Mouse (Mus musculus): ENCODE results near the gene Olfr106-ps. TPM values are rescaled to one million over a fixed set of nuclear protein-coding genes. Genes with fewer than 3 reads are reported as not detected.

The Olfr106-ps gene
- not detected in 2 replicates for polyA plus RNA-seq (2012; rRNA removed)

DNA sequence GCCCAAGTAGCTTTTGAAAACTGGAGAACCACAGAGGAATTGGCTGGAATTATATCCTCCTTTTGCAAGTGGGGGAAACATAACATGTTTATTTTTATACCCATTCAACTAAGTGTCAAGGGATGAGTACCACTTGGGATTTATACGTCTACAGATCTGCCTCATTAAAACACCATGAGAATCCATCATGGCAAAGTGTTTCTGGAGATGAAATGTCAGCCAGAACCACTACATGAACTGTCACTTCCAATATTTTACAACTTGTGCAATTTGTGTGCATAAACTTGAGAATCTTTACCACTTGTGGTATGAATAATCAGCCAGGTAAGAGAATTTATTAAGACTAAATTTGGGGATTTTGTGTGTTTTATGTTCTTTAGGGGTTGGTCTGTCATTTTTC lies at the start of gene Olfr106-ps:
Gene Olfr106-ps, plus strand, starts transcription at position 301 of the 400 bp plus-strand sequence.

DNA sequence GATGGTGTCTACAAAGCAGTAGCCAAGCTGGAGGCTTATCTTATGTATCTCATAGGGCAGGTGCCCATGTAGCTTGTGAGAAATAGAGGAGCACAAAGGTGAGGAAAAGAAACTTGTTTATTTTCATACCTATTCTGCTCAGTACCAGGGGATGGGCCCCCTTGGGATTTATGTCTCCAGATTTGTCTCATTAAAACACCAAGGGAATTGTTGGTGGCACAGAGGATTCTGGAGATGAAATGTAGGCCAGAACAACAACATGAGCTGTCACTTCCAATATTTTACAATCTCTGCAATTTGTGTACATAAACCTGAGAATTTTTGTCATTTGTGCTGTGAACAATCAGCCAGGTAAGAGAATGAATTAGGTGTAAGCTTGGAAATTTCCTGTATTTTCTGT lies 30.9 kb upstream of the Olfr106-ps start, which contains the start of gene Olfr104-ps:
Gene Olfr104-ps, plus strand, starts transcription at position 301 of the 400 bp plus-strand sequence.

DNA sequence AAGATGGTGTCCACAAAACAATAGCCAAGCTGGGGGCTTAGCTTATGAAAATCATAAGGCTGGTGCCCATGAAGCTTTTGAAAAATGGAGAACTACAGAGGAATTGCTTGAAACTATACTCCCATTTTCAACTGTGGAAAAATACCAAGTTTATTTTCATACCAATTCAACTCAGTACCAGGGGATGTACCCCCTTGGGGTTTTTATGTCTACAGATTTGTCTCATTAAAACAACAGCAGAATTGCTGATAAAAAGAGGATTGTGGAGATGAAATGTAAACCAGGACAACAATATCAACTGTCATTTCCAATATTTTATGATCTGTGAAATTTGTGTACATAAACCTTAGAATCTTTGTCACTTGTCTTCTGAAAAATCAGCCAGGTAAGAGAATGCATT lies 11.5 kb upstream of the Olfr106-ps start, which contains the start of gene Olfr105-ps:
Gene Olfr105-ps, plus strand, starts transcription at position 301 of the 400 bp plus-strand sequence.

DNA sequence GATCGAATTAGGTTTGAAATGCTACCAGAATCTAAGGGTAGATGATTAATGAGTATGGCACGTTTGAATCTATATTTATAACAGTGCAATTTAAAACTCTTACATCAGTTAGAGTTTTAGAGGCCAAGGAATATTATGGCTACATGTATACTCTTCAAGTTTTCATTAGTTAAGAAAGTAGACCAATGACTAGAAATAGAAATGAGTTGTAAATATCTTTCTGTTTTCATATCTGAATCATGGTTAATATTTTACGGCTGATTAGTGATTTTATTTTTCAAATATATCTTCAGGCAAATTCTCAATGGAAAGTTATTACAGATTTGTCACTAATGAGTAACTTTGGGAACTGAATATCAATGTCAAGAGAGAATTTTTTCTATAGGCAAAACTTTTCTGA lies 8.7 kb downstream of the Olfr106-ps start, which contains the start of gene Olfr107:
Gene Olfr107, plus strand, starts transcription at position 301 of the 400 bp plus-strand sequence.

DNA sequence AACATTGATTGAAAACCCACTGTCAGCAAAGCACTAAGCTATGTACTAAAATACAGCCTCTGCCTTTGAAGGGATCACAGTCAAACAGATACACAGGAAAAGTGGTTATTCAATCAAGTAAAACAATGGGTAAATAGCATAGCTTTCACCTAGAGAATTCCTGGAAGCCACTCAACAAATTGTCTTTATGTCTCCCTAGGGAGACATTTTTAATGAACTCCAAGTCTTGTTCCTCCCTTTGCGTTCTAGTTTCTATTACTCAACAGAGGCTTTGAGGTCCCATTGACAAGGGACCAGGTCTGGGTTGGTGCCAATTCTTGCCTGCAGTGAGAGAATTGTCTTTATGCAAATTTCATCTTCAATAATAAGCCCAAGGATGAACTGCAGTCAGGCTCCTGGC lies 55.0 kb downstream of the Olfr106-ps start, which contains the start of gene Olfr108:
Gene Olfr108, plus strand, starts transcription at position 301 of the 400 bp plus-strand sequence.

Other genes with a start within 250 kb of the Olfr106-ps start
- not detected in 2 replicates for gene Olfr93, start 228.9 kb upstream of the Olfr106-ps start, polyA plus RNA-seq (2012; rRNA removed)
- gene Ubd, start 196.5 kb upstream of the Olfr106-ps start, polyA plus RNA-seq (2012; rRNA removed), result 0.21 and 0.38 TPM in 2 replicates
- not detected in 2 replicates for gene Olfr94, start 189.4 kb upstream of the Olfr106-ps start, polyA plus RNA-seq (2012; rRNA removed)
- gene Olfr95, start 177.3 kb upstream of the Olfr106-ps start, polyA plus RNA-seq (2012; rRNA removed), result not detected in 2 replicates
- not detected in 2 replicates for gene Olfr96, start 170.2 kb upstream of the Olfr106-ps start, polyA plus RNA-seq (2012; rRNA removed)
- not detected in 2 replicates for gene Olfr97, start 153.1 kb upstream of the Olfr106-ps start, polyA plus RNA-seq (2012; rRNA removed)
- gene Olfr98, start 126.6 kb upstream of the Olfr106-ps start, polyA plus RNA-seq (2012; rRNA removed), result not detected in 2 replicates
- 7.4 and 7.7 TPM in 2 replicates for gene H2-M3, start 120.2 kb upstream of the Olfr106-ps start, polyA plus RNA-seq (2012; rRNA removed)
- not detected in 2 replicates for gene Olfr99, start 106.9 kb upstream of the Olfr106-ps start, polyA plus RNA-seq (2012; rRNA removed)
- not detected in 2 replicates for gene Olfr101, start 86.1 kb upstream of the Olfr106-ps start, polyA plus RNA-seq (2012; rRNA removed)
- not detected in 2 replicates for gene Olfr102, start 73.3 kb upstream of the Olfr106-ps start, polyA plus RNA-seq (2012; rRNA removed)
- gene Olfr103, start 50.7 kb upstream of the Olfr106-ps start, polyA plus RNA-seq (2012; rRNA removed), result not detected in 2 replicates
- gene Olfr104-ps, start 30.8 kb upstream of the Olfr106-ps start, polyA plus RNA-seq (2012; rRNA removed), result not detected in 2 replicates
- gene Olfr105-ps, start 11.4 kb upstream of the Olfr106-ps start, polyA plus RNA-seq (2012; rRNA removed), result not detected in 2 replicates
- not detected in 2 replicates for gene Olfr107, start 8.8 kb downstream of the Olfr106-ps start, polyA plus RNA-seq (2012; rRNA removed)
- not detected in 2 replicates for gene Olfr108, start 55.1 kb downstream of the Olfr106-ps start, polyA plus RNA-seq (2012; rRNA removed)
- gene Olfr109, start 68.5 kb downstream of the Olfr106-ps start, polyA plus RNA-seq (2012; rRNA removed), result not detected in 2 replicates
- gene H2-M2, start 93.2 kb downstream of the Olfr106-ps start, polyA plus RNA-seq (2012; rRNA removed), result 0.84 and 1.1 TPM in 2 replicates
- gene Olfr110, start 102.1 kb downstream of the Olfr106-ps start, polyA plus RNA-seq (2012; rRNA removed), result not detected in 2 replicates
- 0.10 TPM in 1 of 2 replicates, not detected in the other for gene Olfr111, start 117.6 kb downstream of the Olfr106-ps start, polyA plus RNA-seq (2012; rRNA removed)
- gene Olfr112, start 179.1 kb downstream of the Olfr106-ps start, polyA plus RNA-seq (2012; rRNA removed), result not detected in 2 replicates
- gene Olfr113, start 187.3 kb downstream of the Olfr106-ps start, polyA plus RNA-seq (2012; rRNA removed), result not detected in 2 replicates
- gene Olfr114, start 202.3 kb downstream of the Olfr106-ps start, polyA plus RNA-seq (2012; rRNA removed), result not detected in 2 replicates
- gene Olfr115, start 236.7 kb downstream of the Olfr106-ps start, polyA plus RNA-seq (2012; rRNA removed), result not detected in 2 replicates
- not detected in 2 replicates for gene Olfr116, start 236.8 kb downstream of the Olfr106-ps start, polyA plus RNA-seq (2012; rRNA removed)

All from colon, adult 2 months (tissue).